Mouse (Mus musculus): ENCODE data around the gene Ing1. TPM values are rescaled to one million over a fixed set of nuclear protein-coding genes. Genes with fewer than 3 reads are reported as not detected.

The Ing1 gene
- 24.2 and 27.5 TPM in 2 replicates for polyA plus RNA-seq (2015; fragmentation: Nextera tagmentation; extraction: Ambion mirVana)

GRCm38 (mm10) chr8:11554799-11555719 is at the start of gene Ing1:
TSS of gene Ing1 (plus strand) at chr8:11555571.

GRCm38 (mm10) chr8:11550281-11550948 is 5.0 kb upstream of the Ing1 start, which contains the start of gene Cars2:
TSS of gene Cars2 (minus strand) at chr8:11550783.

Other genes starting within 250 kb of the Ing1 start
- 69.6 and 81.5 TPM in 2 replicates for gene Col4a2, start 242.8 kb upstream of the Ing1 start, polyA plus RNA-seq (2015; fragmentation: Nextera tagmentation; extraction: Ambion mirVana)
- gene Col4a1, start 242.7 kb upstream of the Ing1 start, polyA plus RNA-seq (2015; fragmentation: Nextera tagmentation; extraction: Ambion mirVana): 146 and 162 TPM in 2 replicates
- gene Rab20, start 76.9 kb upstream of the Ing1 start, polyA plus RNA-seq (2015; fragmentation: Nextera tagmentation; extraction: Ambion mirVana): 13.2 and 17.3 TPM in 2 replicates
- 90.9 and 123 TPM in 2 replicates for gene Naxd, start 58.1 kb upstream of the Ing1 start, polyA plus RNA-seq (2015; fragmentation: Nextera tagmentation; extraction: Ambion mirVana)
- 15.6 and 17.7 TPM in 2 replicates for gene Cars2, start 4.8 kb upstream of the Ing1 start, polyA plus RNA-seq (2015; fragmentation: Nextera tagmentation; extraction: Ambion mirVana)
- gene Ankrd10, start 80.2 kb downstream of the Ing1 start, polyA plus RNA-seq (2015; fragmentation: Nextera tagmentation; extraction: Ambion mirVana): 38.8 and 52.5 TPM in 2 replicates
- not detected in 2 replicates for gene 1700016D06Rik, start 145.5 kb downstream of the Ing1 start, polyA plus RNA-seq (2015; fragmentation: Nextera tagmentation; extraction: Ambion mirVana)
- 20.2 and 21.0 TPM in 2 replicates for gene Arhgef7, start 172.2 kb downstream of the Ing1 start, polyA plus RNA-seq (2015; fragmentation: Nextera tagmentation; extraction: Ambion mirVana)

Measured in adrenal gland, postnatal 0 days (tissue).